Mouse (Mus musculus): ENCODE results near the gene Fahd1.

The Fahd1 gene

GRCm38 (mm10) chr17:24885356-24886133, 35.4 kb upstream of the Fahd1 start:
- no peak for DNase-seq (ENCODE audit: extremely low read depth, low read depth)

GRCm38 (mm10) chr17:24884391-24884790, 34.2 kb upstream of the Fahd1 start:
- no peak for DNase-seq (ENCODE audit: extremely low read depth, low read depth)

- DNase-seq (ENCODE audit: extremely low read depth, low read depth) = no peak
Measured at GRCm38 (mm10) chr17:24881738-24882440, 31.7 kb upstream of the Fahd1 start.

GRCm38 (mm10) chr17:24878531-24878930, 28.4 kb upstream of the Fahd1 start:
- no peak for DNase-seq (ENCODE audit: extremely low read depth, low read depth)

- no peak for DNase-seq (ENCODE audit: extremely low read depth, low read depth)
Measured at GRCm38 (mm10) chr17:24878117-24878397, 27.9 kb upstream of the Fahd1 start.

GRCm38 (mm10) chr17:24877336-24878116, 27.4 kb upstream of the Fahd1 start:
- DNase-seq (ENCODE audit: extremely low read depth, low read depth) = no peak

GRCm38 (mm10) chr17:24874989-24875388, 24.8 kb upstream of the Fahd1 start:
- DNase-seq (ENCODE audit: extremely low read depth, low read depth) = no peak

- no peak for DNase-seq (ENCODE audit: extremely low read depth, low read depth)
Measured at GRCm38 (mm10) chr17:24874405-24874745, 24.2 kb upstream of the Fahd1 start.

- DNase-seq (ENCODE audit: extremely low read depth, low read depth) = no peak
Measured at GRCm38 (mm10) chr17:24873695-24874404, 23.7 kb upstream of the Fahd1 start.

GRCm38 (mm10) chr17:24867914-24868313, 17.8 kb upstream of the Fahd1 start:
- DNase-seq (ENCODE audit: extremely low read depth, low read depth) = no peak

GRCm38 (mm10) chr17:24865776-24866175, 15.6 kb upstream of the Fahd1 start, which contains the start of gene Igfals:
Igfals (plus strand) TSS chr17:24865997.
- no peak for DNase-seq (ENCODE audit: extremely low read depth, low read depth)

- DNase-seq (ENCODE audit: extremely low read depth, low read depth) = no peak
Measured at GRCm38 (mm10) chr17:24861785-24862184, 11.6 kb upstream of the Fahd1 start.

GRCm38 (mm10) chr17:24860076-24860475, 9.9 kb upstream of the Fahd1 start:
- no peak for DNase-seq (ENCODE audit: extremely low read depth, low read depth)

- peak; percentile 68 for DNase-seq (ENCODE audit: extremely low read depth, low read depth)
Measured at GRCm38 (mm10) chr17:24858967-24859366, 8.8 kb upstream of the Fahd1 start.

- no peak for DNase-seq (ENCODE audit: extremely low read depth, low read depth)
Measured at GRCm38 (mm10) chr17:24857831-24858470, 7.8 kb upstream of the Fahd1 start.

GRCm38 (mm10) chr17:24856589-24856988, 6.4 kb upstream of the Fahd1 start:
- no peak for DNase-seq (ENCODE audit: extremely low read depth, low read depth)

GRCm38 (mm10) chr17:24855838-24856464, 5.8 kb upstream of the Fahd1 start:
- no peak for DNase-seq (ENCODE audit: extremely low read depth, low read depth)

GRCm38 (mm10) chr17:24851381-24852125, 1.4 kb upstream of the Fahd1 start:
- peak; percentile 12 for DNase-seq (ENCODE audit: extremely low read depth, low read depth)

GRCm38 (mm10) chr17:24850773-24851127, 586 bp upstream of the Fahd1 start:
- no peak for DNase-seq (ENCODE audit: extremely low read depth, low read depth)

- DNase-seq (ENCODE audit: extremely low read depth, low read depth) = no peak
Measured at GRCm38 (mm10) chr17:24849733-24850064, 465 bp downstream of the Fahd1 start.

Measured in MEL-GATA-1-ER (cell line).